8 mouse cellular contexts compared by ENCODE assay signal in the genomic region with DNA sequence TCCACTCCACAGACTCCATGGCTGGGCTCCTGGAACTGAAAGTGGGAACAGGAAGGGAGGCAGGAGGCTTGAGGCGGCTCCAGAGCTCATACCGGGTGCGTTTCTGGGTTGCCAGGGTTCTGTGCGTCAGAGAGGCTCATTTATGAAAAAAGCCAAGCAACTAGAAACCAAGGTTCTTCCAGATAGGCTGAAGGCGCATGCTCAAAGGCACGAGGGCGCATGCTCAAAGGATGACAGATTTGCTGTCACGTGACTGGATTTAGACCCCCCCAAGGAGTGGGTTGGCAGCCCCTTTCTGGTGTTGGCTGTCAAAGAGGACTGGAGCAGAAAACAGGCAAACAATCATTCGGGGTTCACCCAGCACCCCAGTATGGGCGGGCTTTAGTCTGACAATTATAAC. TPM values are rescaled to one million over a fixed set of nuclear protein-coding genes. Genes with fewer than 3 reads are reported as not detected.
A peak's percentile ranks its signal among the peaks of the same experiment; 100 is the strongest.
DNase-seq lines count a peak whose midpoint lies in the region; ATAC-seq and TF ChIP-seq lines count a peak whose summit lies in the region.

No protein-coding gene starts in this region.

- no peak for DNase-seq in left cerebral cortex, adult 2 months (ENCODE audit: extremely low spot score in 1 of 2, low spot score in 2 of 2)
- DNase-seq in left cerebral cortex, adult 11 months (ENCODE audit: low spot score) = no peak
- DNase-seq in gastrocnemius, adult 18-20 months (ENCODE audit: low spot score) = peak; percentile 75
- DNase-seq in lung, adult 2 months = peak; percentile 49
- DNase-seq in spleen, postnatal 4 days (ENCODE audit: low spot score in 2 of 2) = no peak
- DNase-seq in natural killer cell, adult 2 months (ENCODE audit: low spot score in 2 of 2) = no peak

- TF ChIP-seq CTCF in left cerebral cortex, adult 2 months (IDR thresholded peaks at IDR 0.05) = no peak
- TF ChIP-seq CTCF in lung, adult 2 months (IDR thresholded peaks at IDR 0.05; ENCODE audit: insufficient read depth, low read length) = no peak

- intact Hi-C loops in left cerebral cortex, adult 2 months (cut with DNase I) = no loop called here

- H3K36me3 ChIP-seq in intestine, embryonic 15.5 days = no peaks in the 10 kb centered on the region

- TF ChIP-seq POLR2A in lung, adult 2 months (IDR thresholded peaks at IDR 0.05; ENCODE audit: borderline replicate concordance, extremely low read depth, low read depth, low read length) = no peak

- H3K27ac ChIP-seq in left cerebral cortex, adult 2 months = peak overlapping the region; percentile 90
- H3K27ac ChIP-seq in intestine, embryonic 15.5 days = peak overlapping the region; percentile 93

- 69% methylated on average over 10 of the region's 10 CpGs for WGBS in intestine, embryonic 15.5 days
- WGBS in lung, adult 2 months = 62% methylated on average over 10 of the region's 10 CpGs

- peak overlapping the region; percentile 39 for H3K4me2 ChIP-seq in intestine, embryonic 15.5 days (replicated peaks)

- peaks cover 37% of the 10 kb centered on the region for H3K4me1 ChIP-seq in intestine, embryonic 15.5 days (replicated peaks)
- peaks cover 9% of the 10 kb centered on the region; the same call in 1 of the 2 replicates for H3K4me1 ChIP-seq in lung, adult 2 months (ENCODE audit: control insufficient read depth, insufficient read depth, low read length)

- H3K9ac ChIP-seq in intestine, embryonic 15.5 days = no peak overlapping the region

- no peak overlapping the region for H3K4me3 ChIP-seq in left cerebral cortex, adult 2 months
- H3K4me3 ChIP-seq in intestine, embryonic 15.5 days (replicated peaks) = no peak overlapping the region
- H3K4me3 ChIP-seq in lung, adult 2 months (replicated peaks; ENCODE audit: extremely low read depth, low read depth, low read length) = no peak overlapping the region

- no peaks in the 10 kb centered on the region for H3K9me3 ChIP-seq in intestine, embryonic 15.5 days

- no peaks in the 10 kb centered on the region for H3K27me3 ChIP-seq in intestine, embryonic 15.5 days (replicated peaks)

- peak; percentile 41; the same call in 1 of the 2 replicates for ATAC-seq in cerebellum, adult (ENCODE audit: insufficient number of reproducible peaks, low FRiP score, low TSS enrichment)
- 0 out of 2 replicates have a peak, but pooled peaks have one; percentile 1 for ATAC-seq in intestine, embryonic 15.5 days

RNA-seq across cellular contexts. Expression of a gene that starts 16.8 kb away (rescaled TPM):
- total RNA-seq in left cerebral cortex, adult 2 months (2021) = 10 to 100 TPM; 79.4 to 83.8 TPM
- 100 to 1,000 TPM in 1 of 2 experiments, 10 to 100 TPM in 1; 84.5 to 110 TPM for total RNA-seq in gastrocnemius, adult 18-20 months (2021)
- 53.6 and 55.2 TPM in 2 replicates for polyA plus RNA-seq in intestine, embryonic 15.5 days (2015; fragmentation: Nextera tagmentation; extraction: Ambion mirVana)
- polyA plus RNA-seq in lung, adult 2 months (2012; rRNA removed) = 182 and 227 TPM in 2 replicates

RNA-seq across cellular contexts. Expression of a gene that starts 38.8 kb away (rescaled TPM):
- under 1 TPM; 0.18 to 0.28 TPM for total RNA-seq in left cerebral cortex, adult 2 months (2021)
- total RNA-seq in gastrocnemius, adult 18-20 months (2021) = 1 to 10 TPM; 2.9 to 3.6 TPM
- 0.10 and 0.21 TPM in 2 replicates for polyA plus RNA-seq in intestine, embryonic 15.5 days (2015; fragmentation: Nextera tagmentation; extraction: Ambion mirVana)
- 0.12 and 0.30 TPM in 2 replicates for polyA plus RNA-seq in lung, adult 2 months (2012; rRNA removed)

Comparison
In these comparisons a context has a peak if more than half of its experiments do, and no peak if none do; other contexts are left out.
1. DNase-seq: peak in gastrocnemius, adult 18-20 months (single experiment) and lung, adult 2 months (single experiment); none in left cerebral cortex, adult 2 months (0 of 2), left cerebral cortex, adult 11 months (single experiment), spleen, postnatal 4 days (0 of 2) and natural killer cell, adult 2 months (0 of 2).